Mouse (Mus musculus): Measurements from ENCODE around the gene Tarm1. TPM values are rescaled to one million over a fixed set of nuclear protein-coding genes. Genes with fewer than 3 reads are reported as not detected.

Gene Tarm1
- polyA plus RNA-seq, 1 experiment from 2014 or later: not detected

Other genes starting within 250 kb of the Tarm1 start
- 27.5 and 28.2 TPM in 2 replicates for gene Myadm, start 213.5 kb downstream of the Tarm1 start, polyA plus RNA-seq (2016; fragmentation: Nextera tagmentation; extraction: Ambion mirVana)
- gene Prkcg, start 213.4 kb downstream of the Tarm1 start, polyA plus RNA-seq (2016; fragmentation: Nextera tagmentation; extraction: Ambion mirVana): 0.36 and 0.44 TPM in 2 replicates
- gene Cacng7, start 169.7 kb downstream of the Tarm1 start, polyA plus RNA-seq (2016; fragmentation: Nextera tagmentation; extraction: Ambion mirVana): 1.2 and 1.9 TPM in 2 replicates
- 8.5 and 11.4 TPM in 2 replicates for gene Cacng8, start 111.9 kb downstream of the Tarm1 start, polyA plus RNA-seq (2016; fragmentation: Nextera tagmentation; extraction: Ambion mirVana)
- 0.29 TPM in 1 of 2 replicates, not detected in the other for gene Cacng6, start 78.4 kb downstream of the Tarm1 start, polyA plus RNA-seq (2016; fragmentation: Nextera tagmentation; extraction: Ambion mirVana)
- 0.13 TPM in 1 of 2 replicates, not detected in the other for gene Oscar, start 113.5 kb upstream of the Tarm1 start, polyA plus RNA-seq (2016; fragmentation: Nextera tagmentation; extraction: Ambion mirVana)
- 365 and 398 TPM in 2 replicates for gene Ndufa3, start 114.7 kb upstream of the Tarm1 start, polyA plus RNA-seq (2016; fragmentation: Nextera tagmentation; extraction: Ambion mirVana)
- 31.0 and 33.0 TPM in 2 replicates for gene Tfpt, start 127.3 kb upstream of the Tarm1 start, polyA plus RNA-seq (2016; fragmentation: Nextera tagmentation; extraction: Ambion mirVana)
- gene Prpf31, start 127.4 kb upstream of the Tarm1 start, polyA plus RNA-seq (2016; fragmentation: Nextera tagmentation; extraction: Ambion mirVana): 179 and 183 TPM in 2 replicates
- gene Cnot3, start 142.6 kb upstream of the Tarm1 start, polyA plus RNA-seq (2016; fragmentation: Nextera tagmentation; extraction: Ambion mirVana): 85.6 and 88.0 TPM in 2 replicates
- 15.8 and 17.8 TPM in 2 replicates for gene Leng1, start 163.2 kb upstream of the Tarm1 start, polyA plus RNA-seq (2016; fragmentation: Nextera tagmentation; extraction: Ambion mirVana)
- gene Tmc4, start 174.9 kb upstream of the Tarm1 start, polyA plus RNA-seq (2016; fragmentation: Nextera tagmentation; extraction: Ambion mirVana): 5.7 and 6.8 TPM in 2 replicates
- 301 and 306 TPM in 2 replicates for gene Tsen34, start 190.2 kb upstream of the Tarm1 start, polyA plus RNA-seq (2016; fragmentation: Nextera tagmentation; extraction: Ambion mirVana)
- 39.3 and 40.4 TPM in 2 replicates for gene Mboat7, start 190.9 kb upstream of the Tarm1 start, polyA plus RNA-seq (2016; fragmentation: Nextera tagmentation; extraction: Ambion mirVana)
- 1,397 and 1,414 TPM in 2 replicates for gene Rps9, start 201.4 kb upstream of the Tarm1 start, polyA plus RNA-seq (2016; fragmentation: Nextera tagmentation; extraction: Ambion mirVana)
- 0.10 and 0.21 TPM in 2 replicates for gene Pirb, start 217.8 kb upstream of the Tarm1 start, polyA plus RNA-seq (2016; fragmentation: Nextera tagmentation; extraction: Ambion mirVana)